Mouse (Mus musculus): Measurements from ENCODE around the gene Gm20388.

Gene Gm20388

GRCm38 (mm10) chr8:120563348-120563724, 652.7 kb downstream of the Gm20388 start:
- no peak for DNase-seq (ENCODE audit: inconsistent ontology term)

DNA sequence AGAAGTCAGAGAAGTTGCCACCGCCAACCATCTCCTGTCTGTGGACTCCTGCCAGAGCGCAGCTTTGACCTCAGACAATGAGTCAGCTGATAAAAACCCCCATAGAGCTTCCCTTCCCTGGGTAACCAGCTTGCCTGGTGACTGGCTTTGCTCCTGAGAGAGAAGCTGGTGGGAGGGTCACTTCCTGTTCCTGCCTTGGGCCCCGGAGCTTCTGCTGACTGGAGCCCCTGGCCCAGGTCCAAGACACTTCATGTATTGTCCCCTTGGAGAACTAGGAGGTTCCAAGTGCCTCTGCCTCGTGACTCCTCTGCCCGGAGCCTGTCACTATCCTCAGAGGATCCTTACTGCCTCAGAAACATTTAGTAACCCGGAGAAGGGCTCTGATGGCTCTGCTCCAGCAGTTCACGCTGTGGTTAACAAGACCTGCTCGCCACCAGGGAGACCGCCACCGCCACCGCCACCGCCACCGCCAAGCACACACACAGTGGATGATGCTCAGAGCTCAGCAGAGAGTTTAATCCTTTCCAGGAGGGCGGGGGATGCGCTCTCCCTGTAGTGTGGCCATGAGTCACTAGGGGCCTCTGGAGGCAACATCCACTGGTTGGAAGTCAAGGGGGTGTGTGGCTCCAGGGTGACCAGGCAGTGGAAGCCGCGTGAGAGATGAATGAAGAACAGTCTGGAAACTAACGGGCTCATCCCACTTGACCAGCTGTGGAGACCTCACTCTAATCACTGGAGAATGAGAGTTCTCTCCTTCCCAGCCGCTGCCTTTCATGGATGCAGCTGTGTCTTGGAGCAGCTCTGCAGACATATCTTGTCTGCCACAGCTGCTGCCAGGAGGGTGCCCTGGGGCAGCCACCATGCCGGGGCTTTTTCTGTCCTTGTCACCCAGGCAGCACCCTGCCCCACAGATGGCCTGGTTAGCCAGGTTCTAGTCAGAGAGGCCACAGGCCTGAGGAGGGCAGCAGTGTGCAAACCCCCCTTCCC, 653.5 kb downstream of the Gm20388 start:
- DNase-seq (ENCODE audit: inconsistent ontology term) = peak; percentile 96

DNA sequence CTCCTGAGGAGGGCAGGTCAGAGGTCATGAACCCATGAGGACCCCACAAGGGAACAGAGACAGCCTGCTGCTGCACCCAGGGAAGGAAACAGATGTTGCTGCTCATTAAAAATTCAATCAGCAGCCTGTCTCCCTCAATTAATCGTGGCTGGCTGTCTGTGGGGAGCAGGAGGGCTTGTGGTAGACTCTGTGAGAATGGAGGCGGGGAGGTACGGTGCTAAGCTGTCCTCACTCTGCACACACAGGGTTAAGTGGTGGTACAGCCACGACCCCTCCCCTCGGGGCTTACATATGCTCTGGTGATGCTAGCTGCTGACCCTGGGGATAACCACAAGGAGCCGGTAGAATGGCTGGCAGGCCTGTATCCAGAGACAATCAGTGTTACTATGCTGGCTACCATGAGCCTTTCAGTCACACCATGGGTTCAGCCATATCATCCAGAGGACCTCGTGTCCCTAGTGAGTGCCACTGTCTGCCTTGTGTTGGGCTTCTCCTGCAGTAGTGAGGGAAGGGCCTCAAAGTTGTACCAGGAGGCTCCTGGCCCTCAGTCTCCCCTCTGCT, 654.6 kb downstream of the Gm20388 start:
- DNase-seq (ENCODE audit: inconsistent ontology term) = peak; percentile 7

DNA sequence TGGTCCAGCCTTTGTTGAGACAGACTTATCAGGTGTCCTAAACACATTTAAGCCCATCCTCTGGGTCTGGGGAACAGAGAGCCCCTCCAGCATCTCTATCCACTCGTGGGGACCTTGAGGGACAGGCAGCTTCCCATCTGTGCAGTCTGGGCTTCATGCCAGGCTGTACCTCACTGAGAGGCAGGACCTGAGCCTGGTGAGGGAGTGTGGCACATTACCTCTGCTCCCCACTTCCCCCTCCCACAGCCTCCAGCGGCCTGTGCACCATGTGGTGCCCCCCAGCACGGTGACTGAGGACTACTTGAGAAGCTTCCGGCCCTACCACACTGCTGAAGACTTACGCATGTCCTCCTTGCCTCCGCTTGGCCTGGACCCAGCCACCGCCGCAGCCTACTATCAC, 656.0 kb downstream of the Gm20388 start:
- DNase-seq (ENCODE audit: inconsistent ontology term) = no peak

DNA sequence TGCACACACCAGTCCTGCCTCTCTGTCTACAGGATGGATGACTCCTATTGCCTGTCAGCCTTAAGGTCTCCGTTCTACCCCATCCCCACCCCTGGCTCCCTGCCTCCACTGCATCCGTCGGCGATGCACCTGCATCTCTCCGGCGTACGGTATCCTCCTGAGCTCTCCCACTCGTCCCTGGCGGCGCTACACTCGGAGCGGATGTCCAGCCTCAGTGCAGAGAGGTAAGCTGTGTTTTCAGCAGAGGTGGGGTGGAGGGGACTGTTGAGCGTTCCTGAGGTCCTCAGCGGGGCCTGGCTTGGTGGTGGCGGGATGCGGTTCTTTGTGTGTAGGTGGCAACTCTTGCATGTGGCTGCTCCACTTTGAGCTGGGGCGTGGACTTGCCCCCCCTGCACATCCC, 657.1 kb downstream of the Gm20388 start:
- DNase-seq (ENCODE audit: inconsistent ontology term) = no peak

DNA sequence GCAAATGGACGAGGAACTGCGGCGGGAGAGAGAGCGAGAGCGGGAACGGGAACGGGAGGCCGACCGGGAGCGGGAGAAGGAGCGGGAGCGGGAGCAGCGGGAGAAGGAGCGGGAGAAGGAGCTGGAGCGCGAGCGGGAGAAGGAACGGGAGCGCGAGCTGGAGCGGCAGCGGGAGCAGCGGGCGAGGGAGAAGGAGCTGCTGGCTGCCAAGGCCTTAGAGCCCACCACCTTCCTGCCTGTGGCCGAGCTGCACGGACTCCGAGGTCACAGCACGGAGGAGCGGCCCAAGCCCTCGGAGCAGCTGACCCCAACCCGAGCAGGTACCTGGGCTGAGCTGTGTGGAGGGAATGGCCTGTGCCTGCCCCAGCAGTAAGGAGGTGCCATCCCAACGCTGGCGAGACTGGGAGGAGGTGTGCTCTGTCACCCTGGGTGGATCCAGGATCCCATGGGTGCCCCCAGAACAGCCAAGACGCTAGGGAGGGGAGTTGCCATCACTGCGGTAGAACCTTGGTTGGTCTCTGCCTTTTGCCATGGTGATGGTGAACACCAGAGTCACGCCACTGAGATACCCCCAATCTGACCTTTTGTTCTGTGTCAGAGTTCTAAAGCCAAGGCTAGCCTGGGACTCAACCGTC, 657.6 kb downstream of the Gm20388 start:
- DNase-seq (ENCODE audit: inconsistent ontology term) = no peak

- DNase-seq (ENCODE audit: inconsistent ontology term) = no peak
Observed at GRCm38 (mm10) chr8:120569123-120569522, 658.5 kb downstream of the Gm20388 start.

DNA sequence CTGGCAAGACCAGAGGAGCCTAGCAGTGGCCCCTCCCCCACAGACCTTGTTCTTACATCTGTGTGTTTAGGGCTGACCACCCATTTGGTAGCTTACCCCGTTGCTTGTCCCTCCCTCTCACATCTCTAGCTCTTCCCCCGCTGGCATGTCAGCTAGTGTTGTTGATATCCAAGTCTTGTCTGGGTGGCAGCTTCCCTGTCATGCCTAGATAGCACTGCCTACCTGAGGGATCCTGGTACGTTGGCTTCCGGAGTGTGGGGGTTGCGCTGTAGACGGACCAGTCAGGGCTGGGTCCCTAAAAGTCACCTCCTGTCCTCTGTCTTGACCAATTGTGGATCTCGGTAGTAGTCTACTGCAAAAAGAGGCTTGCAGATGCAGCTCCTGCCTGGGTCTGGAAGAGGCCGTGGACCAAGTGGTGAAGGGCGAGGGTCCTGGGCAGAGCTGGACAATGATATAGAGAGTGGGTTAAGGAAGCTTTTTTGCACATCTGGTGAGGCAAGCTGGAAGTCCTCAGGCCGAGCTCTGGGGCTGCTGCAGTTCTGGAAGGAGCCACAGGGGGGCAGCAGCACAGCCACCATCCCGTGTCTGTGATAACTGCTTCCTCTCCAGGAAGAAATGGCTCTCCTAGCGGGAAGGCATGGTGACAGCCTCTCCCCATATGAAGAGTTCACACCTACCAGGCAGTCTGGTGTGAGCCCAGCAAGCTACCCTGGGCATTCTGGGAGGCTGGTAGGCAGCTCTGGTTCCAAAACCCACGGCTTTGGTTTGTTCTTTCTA, 659.5 kb downstream of the Gm20388 start:
- peak; percentile 56 for DNase-seq (ENCODE audit: inconsistent ontology term)

GRCm38 (mm10) chr8:120571561-120571960, 660.9 kb downstream of the Gm20388 start:
- no peak for DNase-seq (ENCODE audit: inconsistent ontology term)

- no peak for DNase-seq (ENCODE audit: inconsistent ontology term)
Observed at GRCm38 (mm10) chr8:120572534-120572933, 661.9 kb downstream of the Gm20388 start.

DNA sequence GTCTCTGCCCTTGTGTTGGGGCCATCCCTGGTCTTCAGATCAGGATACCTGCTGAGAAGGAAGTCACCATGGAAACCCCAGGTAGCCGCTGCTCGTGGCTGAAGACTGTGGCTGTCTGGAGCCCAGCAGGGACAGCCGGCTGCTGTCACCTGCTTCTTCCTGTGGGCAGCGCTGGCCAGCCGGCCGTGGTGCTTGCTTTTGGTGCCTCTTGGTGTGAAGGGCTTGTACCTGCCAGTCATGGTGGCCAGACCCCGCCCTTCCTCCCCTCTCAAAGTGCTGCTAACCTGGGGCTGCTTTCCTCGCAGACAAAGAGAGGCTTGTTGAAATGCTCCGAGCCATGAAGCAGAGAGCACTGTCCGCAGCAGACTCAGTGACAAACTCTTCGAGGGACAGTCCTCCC, 663.2 kb downstream of the Gm20388 start:
- DNase-seq (ENCODE audit: inconsistent ontology term) = no peak

DNA sequence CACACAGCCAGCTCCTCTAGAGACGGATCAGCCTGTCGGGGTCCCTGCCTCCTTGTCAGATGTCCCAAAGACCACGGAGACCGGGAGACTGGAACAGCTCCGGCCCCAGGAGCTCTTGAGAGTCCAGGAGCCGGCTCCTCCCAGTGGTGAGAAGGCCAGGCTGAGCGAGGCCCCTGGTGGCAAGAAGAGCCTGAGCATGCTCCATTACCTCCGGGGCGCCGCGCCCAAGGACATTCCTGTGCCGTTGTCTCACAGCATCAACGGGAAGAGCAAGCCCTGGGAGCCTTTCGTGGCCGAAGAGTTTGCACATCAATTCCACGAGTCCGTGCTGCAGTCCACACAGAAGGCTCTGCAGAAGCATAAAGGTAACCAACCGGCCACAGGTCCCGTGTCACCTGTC, 664.3 kb downstream of the Gm20388 start:
- DNase-seq (ENCODE audit: inconsistent ontology term) = peak; percentile 87

GRCm38 (mm10) chr8:120575801-120576200, 665.2 kb downstream of the Gm20388 start:
- no peak for DNase-seq (ENCODE audit: inconsistent ontology term)

GRCm38 (mm10) chr8:120577821-120578220, 667.2 kb downstream of the Gm20388 start:
- DNase-seq (ENCODE audit: inconsistent ontology term) = no peak

DNA sequence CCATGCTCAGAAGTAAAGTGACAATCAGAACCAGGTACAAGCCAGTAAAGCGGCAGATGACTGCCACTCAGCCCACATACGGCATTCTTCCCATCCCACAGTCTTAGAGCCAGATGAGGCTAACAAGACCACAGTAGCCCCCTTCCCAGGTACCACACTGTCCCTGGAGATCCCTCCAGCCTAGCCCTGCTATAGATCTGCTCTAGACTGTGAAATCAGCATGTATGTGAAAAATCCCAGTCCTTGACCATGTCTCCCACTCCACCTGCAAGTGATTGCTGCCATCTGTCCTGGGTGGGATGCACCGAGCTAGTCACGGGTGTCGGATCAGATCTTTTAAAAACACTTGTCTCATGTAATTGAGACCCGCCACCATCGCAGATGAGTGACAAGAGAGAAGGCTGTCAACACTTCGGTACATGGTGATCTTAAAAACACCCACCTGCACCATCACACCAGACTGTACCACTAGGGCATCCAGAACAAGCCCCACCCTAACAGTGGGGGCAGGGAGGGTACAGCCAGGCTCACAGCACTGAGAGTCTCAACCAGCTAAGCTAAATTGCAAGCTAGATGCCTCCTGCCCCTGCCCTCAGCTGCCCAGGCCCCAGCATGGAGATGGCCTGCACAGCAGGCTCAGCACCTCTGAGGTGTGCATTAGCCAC, 669.8 kb downstream of the Gm20388 start:
- no peak for DNase-seq (ENCODE audit: inconsistent ontology term)

GRCm38 (mm10) chr8:120581329-120581728, 670.7 kb downstream of the Gm20388 start:
- DNase-seq (ENCODE audit: inconsistent ontology term) = no peak

DNA sequence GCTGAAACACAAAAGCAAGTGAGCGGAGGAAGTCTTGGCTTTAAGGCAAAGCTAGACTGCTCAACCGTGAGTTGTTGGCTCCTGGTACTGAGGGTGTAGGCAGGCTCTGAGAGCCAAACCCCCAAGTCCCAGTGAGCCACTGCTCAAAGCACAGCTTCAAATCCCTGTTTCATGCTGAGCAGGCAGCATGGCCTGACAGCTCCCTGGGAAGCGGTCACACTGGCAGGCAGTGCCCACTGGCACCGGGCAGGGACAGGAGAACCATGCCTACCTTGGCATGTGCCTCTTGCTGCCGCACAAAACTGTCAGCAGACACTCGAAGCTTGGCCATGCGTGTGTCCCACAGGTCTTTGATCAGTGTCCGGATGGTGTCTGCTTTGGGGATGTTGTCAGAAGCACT, 671.2 kb downstream of the Gm20388 start:
- no peak for DNase-seq (ENCODE audit: inconsistent ontology term)

- no peak for DNase-seq (ENCODE audit: inconsistent ontology term)
Observed at GRCm38 (mm10) chr8:120585521-120585920, 674.9 kb downstream of the Gm20388 start.

DNA sequence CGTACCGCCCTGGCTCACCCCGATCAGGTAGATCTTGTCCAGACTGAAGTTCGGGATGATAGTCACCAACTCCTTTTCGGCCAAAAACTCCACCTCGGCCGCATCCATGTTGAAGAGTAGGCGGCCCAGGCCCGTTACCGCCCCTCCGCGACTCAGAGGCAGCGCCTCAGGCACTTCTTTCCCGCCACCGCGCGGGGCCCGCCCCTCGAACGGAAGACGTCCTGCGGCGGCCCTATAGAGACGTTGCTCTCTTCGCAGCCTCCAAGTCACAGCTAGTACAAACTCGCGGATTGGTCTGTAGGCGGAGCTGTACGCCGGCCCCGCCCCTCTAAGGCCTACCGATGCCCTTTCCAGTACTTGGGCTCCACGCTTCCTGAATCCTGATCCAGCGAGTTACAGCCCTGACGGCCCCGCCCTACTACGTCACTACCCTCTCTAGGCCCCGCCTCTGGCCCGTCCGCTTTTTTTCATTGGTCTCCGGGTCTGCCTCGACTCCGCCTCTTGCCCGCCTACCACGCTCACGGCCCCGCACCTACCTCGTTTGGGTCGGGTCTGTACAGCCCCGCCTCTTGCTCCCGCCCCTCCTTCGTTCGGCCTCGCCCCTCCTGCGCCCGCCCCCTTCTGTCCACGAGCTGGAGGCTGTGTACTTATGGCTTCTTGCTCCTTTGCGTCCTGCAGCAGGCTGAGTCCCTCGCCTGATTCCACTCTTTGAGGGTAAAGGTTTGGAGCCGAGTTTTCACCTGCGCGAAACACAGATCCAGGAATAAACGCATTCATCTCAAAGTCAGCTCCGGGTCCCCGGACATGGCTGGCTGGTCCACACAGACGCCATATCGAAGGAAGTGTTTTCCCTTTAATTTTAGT, 678.5 kb downstream of the Gm20388 start, which contains the start of gene Gins2:
TSS of gene Gins2 (minus strand) at position 397 of the 864 bp plus-strand sequence.
- peak; percentile 100 for DNase-seq (ENCODE audit: inconsistent ontology term)

GRCm38 (mm10) chr8:120589921-120590320, 679.3 kb downstream of the Gm20388 start:
- DNase-seq (ENCODE audit: inconsistent ontology term) = no peak

Measured in Muller cell, postnatal 12 days (primary cell).